Comparison of ENCODE assay signal across 27 mouse cellular contexts in genomic region chr2:32389157-32389556, GRCm38 (mm10). TPM values are rescaled to one million over a fixed set of nuclear protein-coding genes. Genes with fewer than 3 reads are reported as not detected.
DNase-seq lines count a peak whose midpoint lies in the region; ATAC-seq and TF ChIP-seq lines count a peak whose summit lies in the region.
"Had no signal": no experiment of that assay in that cellular context is flagged by ENCODE, and none has a peak within 500 bp of the region (broad histone marks: within the 10 kb centered on the region; RNA-seq: fewer than 3 reads in every experiment).

No protein-coding gene starts in this region.

- no peak for DNase-seq in lung, postnatal 0 days (ENCODE audit: low spot score)
- no peak for DNase-seq in lung, postnatal 14 days
- DNase-seq in heart, adult 8-10 months (ENCODE audit: low spot score): no peak
- no peak for DNase-seq in frontal cortex, postnatal 25 days (ENCODE audit: low spot score in 2 of 2)
- DNase-seq: adrenal gland, adult 8-10 months; adrenal gland, postnatal 25 days; cerebellum, adult 18-20 months; cerebellum, adult 9-11 months; cerebellum, postnatal 25 days; gastrocnemius, adult 2 months; gastrocnemius, postnatal 14 days; heart, adult 2 months had no signal

- H3K4me1 ChIP-seq in lung, postnatal 0 days (ENCODE audit: insufficient read depth, low read depth, low read length): peaks cover 4% of the 10 kb centered on the region; the same call in 1 of the 2 replicates
- H3K4me1 ChIP-seq in bone marrow, adult 2 months (ENCODE audit: control insufficient read depth, insufficient read depth, low read length): no peaks in the 10 kb centered on the region; the same call in 1 of the 2 replicates
- H3K4me1 ChIP-seq: forebrain, embryonic 12.5 days; forebrain, embryonic 15.5 days; hindbrain, embryonic 12.5 days; hindbrain, embryonic 15.5 days had no signal

- no peak for TF ChIP-seq EP300 in lung, postnatal 0 days (IDR thresholded peaks at IDR 0.05)

- no peaks in the 10 kb centered on the region for H3K27me3 ChIP-seq in lung, postnatal 0 days (replicated peaks; ENCODE audit: insufficient read depth, low read length)
- H3K27me3 ChIP-seq: embryonic facial prominence, embryonic 13.5 days; forebrain, embryonic 15.5 days; hindbrain, embryonic 12.5 days; hindbrain, embryonic 15.5 days had no signal

- H3K9me3 ChIP-seq in lung, postnatal 0 days (ENCODE audit: low read length): no peaks in the 10 kb centered on the region
- H3K9me3 ChIP-seq: embryonic facial prominence, embryonic 13.5 days; forebrain, embryonic 12.5 days; forebrain, embryonic 15.5 days; hindbrain, embryonic 12.5 days; hindbrain, embryonic 15.5 days had no signal

- peak overlapping the region; percentile 1; the same call in 1 of the 2 replicates for H3K27ac ChIP-seq in lung, postnatal 0 days (ENCODE audit: low read length)
- peak overlapping the region; percentile 88 for H3K27ac ChIP-seq in bone marrow, adult 2 months (ENCODE audit: control insufficient read depth, insufficient read depth, low read depth, low read length, poor library complexity)
- H3K27ac ChIP-seq: embryonic facial prominence, embryonic 13.5 days; forebrain, embryonic 12.5 days; forebrain, embryonic 15.5 days; gastrocnemius, adult 2 months; heart, adult 2 months; hindbrain, embryonic 12.5 days; hindbrain, embryonic 15.5 days had no signal

- no peaks in the 10 kb centered on the region for H3K36me3 ChIP-seq in lung, postnatal 0 days (ENCODE audit: insufficient read depth, low read length)
- H3K36me3 ChIP-seq: embryonic facial prominence, embryonic 13.5 days; forebrain, embryonic 12.5 days; forebrain, embryonic 15.5 days; hindbrain, embryonic 12.5 days; hindbrain, embryonic 15.5 days had no signal

- no peak overlapping the region for H3K4me3 ChIP-seq in lung, postnatal 0 days (ENCODE audit: low read depth, low read length)
- no peak overlapping the region for H3K4me3 ChIP-seq in bone marrow, adult 2 months (replicated peaks; ENCODE audit: control insufficient read depth, low read depth, low read length)
- H3K4me3 ChIP-seq: embryonic facial prominence, embryonic 13.5 days; erythroblast, embryonic 14.5 days; forebrain, embryonic 12.5 days; forebrain, embryonic 15.5 days; gastrocnemius, adult 2 months; heart, adult 2 months; hindbrain, embryonic 12.5 days; hindbrain, embryonic 15.5 days had no signal

- TF ChIP-seq POLR2A in bone marrow, adult 2 months (IDR thresholded peaks at IDR 0.05; ENCODE audit: borderline replicate concordance, control insufficient read depth, low read depth, low read length): no peak

- no peak for ATAC-seq in lung, postnatal 0 days
- peak; percentile 60 for ATAC-seq in granulocyte monocyte progenitor cell, adult 5-6 weeks (replicated peaks; ENCODE audit: poor library complexity, severe bottlenecking)
- ATAC-seq in megakaryocyte progenitor cell, adult 5-6 weeks (replicated peaks; ENCODE audit: poor library complexity): peak; percentile 35
- no peak for ATAC-seq in megakaryocyte-erythroid progenitor cell, adult 5-6 weeks (replicated peaks; ENCODE audit: low FRiP score, low TSS enrichment, poor library complexity, severe bottlenecking)
- ATAC-seq: activated CD4-positive, CD25-positive, alpha-beta regulatory T cell, adult 4 months; forebrain, embryonic 15.5 days had no signal

- no peak overlapping the region for H3K9ac ChIP-seq in lung, postnatal 0 days (replicated peaks; ENCODE audit: low read depth)
- H3K9ac ChIP-seq: embryonic facial prominence, embryonic 13.5 days; forebrain, embryonic 12.5 days; forebrain, embryonic 15.5 days; hindbrain, embryonic 12.5 days; hindbrain, embryonic 15.5 days had no signal

- WGBS in lung, postnatal 0 days: 56% methylated on average over 2 of the region's 2 CpGs
- 38% methylated on average over 2 of the region's 2 CpGs for WGBS in bone marrow, adult 2 months

- no peak for TF ChIP-seq CTCF in lung, postnatal 0 days (IDR thresholded peaks at IDR 0.05)
- no peak for TF ChIP-seq CTCF in bone marrow, adult 2 months (IDR thresholded peaks at IDR 0.05; ENCODE audit: control insufficient read depth, insufficient read depth, low read length)

- no peak overlapping the region for H3K4me2 ChIP-seq in lung, postnatal 0 days (replicated peaks; ENCODE audit: low read depth, low read length)
- H3K4me2 ChIP-seq: embryonic facial prominence, embryonic 13.5 days; forebrain, embryonic 12.5 days; forebrain, embryonic 15.5 days; heart, embryonic 11.5 days; hindbrain, embryonic 12.5 days; hindbrain, embryonic 15.5 days had no signal

RNA-seq across cellular contexts. Expression of gene Lcn2, which starts 1.1 kb away (rescaled TPM):
- 223 and 355 TPM in 2 replicates for polyA plus RNA-seq in lung, postnatal 0 days (2015; fragmentation: Nextera tagmentation; extraction: Ambion mirVana)
- polyA plus RNA-seq in bone marrow, adult 2 months (2011; ENCODE audit: insufficient read depth, insufficient read length, low replicate concordance, missing spikeins): 436 and 1,079 TPM in 2 replicates
- total RNA-seq in granulocyte monocyte progenitor cell, adult 5-6 weeks (2014; fragmentation: Nextera tagmentation): 24.8 and 50.9 TPM in 2 replicates
- 51.1 and 62.2 TPM in 2 replicates for total RNA-seq in granulocyte monocyte progenitor cell, adult 5-6 weeks (2017)
- total RNA-seq in megakaryocyte progenitor cell, adult 5-6 weeks (2015): 437 and 498 TPM in 2 replicates
- total RNA-seq in megakaryocyte progenitor cell, adult 5-6 weeks (2017): 53.7 and 107 TPM in 2 replicates
- total RNA-seq in heart, adult 8-10 months (2022): 1 to 10 TPM; 3.7 to 7.2 (median 6.4) TPM
- 98.8 TPM in 1 of 2 replicates, not detected in the other for total RNA-seq in megakaryocyte-erythroid progenitor cell, adult 5-6 weeks (2014; fragmentation: Nextera tagmentation)
- total RNA-seq in megakaryocyte-erythroid progenitor cell, adult 5-6 weeks (2017): 4.9 and 19.5 TPM in 2 replicates
- total RNA-seq: ES-E14 had no signal
- polyA plus RNA-seq: activated CD4-positive, CD25-positive, alpha-beta regulatory T cell, adult 4 months had no signal

RNA-seq across cellular contexts. Expression of gene Ptges2, which starts 6.5 kb away (rescaled TPM):
- 21.8 and 22.9 TPM in 2 replicates for polyA plus RNA-seq in lung, postnatal 0 days (2015; fragmentation: Nextera tagmentation; extraction: Ambion mirVana)
- 3.6 and 15.0 TPM in 2 replicates for polyA plus RNA-seq in bone marrow, adult 2 months (2011; ENCODE audit: insufficient read depth, insufficient read length, low replicate concordance, missing spikeins)
- 17.8 and 32.2 TPM in 2 replicates for total RNA-seq in granulocyte monocyte progenitor cell, adult 5-6 weeks (2014; fragmentation: Nextera tagmentation)
- 15.2 and 23.4 TPM in 2 replicates for total RNA-seq in granulocyte monocyte progenitor cell, adult 5-6 weeks (2017)
- 6.3 and 12.1 TPM in 2 replicates for total RNA-seq in megakaryocyte progenitor cell, adult 5-6 weeks (2015)
- 9.5 and 10.6 TPM in 2 replicates for total RNA-seq in megakaryocyte progenitor cell, adult 5-6 weeks (2017)
- 10 to 100 TPM; 58.8 to 71.3 (median 63.6) TPM for total RNA-seq in heart, adult 8-10 months (2022)
- total RNA-seq in megakaryocyte-erythroid progenitor cell, adult 5-6 weeks (2014; fragmentation: Nextera tagmentation): 10.3 and 11.2 TPM in 2 replicates
- 14.4 and 18.4 TPM in 2 replicates for total RNA-seq in megakaryocyte-erythroid progenitor cell, adult 5-6 weeks (2017)

RNA-seq across cellular contexts. Expression of gene 1110008P14Rik, which starts 7.4 kb away (rescaled TPM):
- 73.4 and 78.1 TPM in 2 replicates for polyA plus RNA-seq in lung, postnatal 0 days (2015; fragmentation: Nextera tagmentation; extraction: Ambion mirVana)
- polyA plus RNA-seq in bone marrow, adult 2 months (2011; ENCODE audit: insufficient read depth, insufficient read length, low replicate concordance, missing spikeins): 28.0 and 39.6 TPM in 2 replicates
- 11.7 and 20.7 TPM in 2 replicates for total RNA-seq in granulocyte monocyte progenitor cell, adult 5-6 weeks (2014; fragmentation: Nextera tagmentation)
- 5.5 and 11.2 TPM in 2 replicates for total RNA-seq in granulocyte monocyte progenitor cell, adult 5-6 weeks (2017)
- total RNA-seq in megakaryocyte progenitor cell, adult 5-6 weeks (2015): 15.3 and 18.1 TPM in 2 replicates
- 8.0 and 15.4 TPM in 2 replicates for total RNA-seq in megakaryocyte progenitor cell, adult 5-6 weeks (2017)
- 10 to 100 TPM; 43.8 to 49.1 (median 45.3) TPM for total RNA-seq in heart, adult 8-10 months (2022)
- total RNA-seq in megakaryocyte-erythroid progenitor cell, adult 5-6 weeks (2014; fragmentation: Nextera tagmentation): 24.6 and 41.0 TPM in 2 replicates
- total RNA-seq in megakaryocyte-erythroid progenitor cell, adult 5-6 weeks (2017): 15.8 and 18.7 TPM in 2 replicates

RNA-seq across cellular contexts. Expression of gene Dnm1, which starts 36.0 kb away (rescaled TPM):
- 5.0 and 5.1 TPM in 2 replicates for polyA plus RNA-seq in lung, postnatal 0 days (2015; fragmentation: Nextera tagmentation; extraction: Ambion mirVana)
- 1.4 and 1.9 TPM in 2 replicates for polyA plus RNA-seq in bone marrow, adult 2 months (2011; ENCODE audit: insufficient read depth, insufficient read length, low replicate concordance, missing spikeins)
- total RNA-seq in granulocyte monocyte progenitor cell, adult 5-6 weeks (2014; fragmentation: Nextera tagmentation): 0.85 TPM in 1 of 2 replicates, not detected in the other
- not detected in 2 replicates for total RNA-seq in granulocyte monocyte progenitor cell, adult 5-6 weeks (2017)
- total RNA-seq in megakaryocyte progenitor cell, adult 5-6 weeks (2015): not detected in 2 replicates
- total RNA-seq in megakaryocyte progenitor cell, adult 5-6 weeks (2017): not detected in 2 replicates
- total RNA-seq in heart, adult 8-10 months (2022): 1 to 10 TPM; 3.5 to 7.5 (median 4.6) TPM
- not detected in 2 replicates for total RNA-seq in megakaryocyte-erythroid progenitor cell, adult 5-6 weeks (2014; fragmentation: Nextera tagmentation)
- total RNA-seq in megakaryocyte-erythroid progenitor cell, adult 5-6 weeks (2017): not detected in 2 replicates
- total RNA-seq: common myeloid progenitor, adult 5-6 weeks; hematopoietic stem cell, adult 5-6 weeks had no signal
- polyA plus RNA-seq: activated CD4-positive, CD25-positive, alpha-beta regulatory T cell, adult 4 months had no signal

RNA-seq across cellular contexts. Expression of gene Ciz1, which starts 37.0 kb away (rescaled TPM):
- polyA plus RNA-seq in lung, postnatal 0 days (2015; fragmentation: Nextera tagmentation; extraction: Ambion mirVana): 20.1 and 20.4 TPM in 2 replicates
- polyA plus RNA-seq in bone marrow, adult 2 months (2011; ENCODE audit: insufficient read depth, insufficient read length, low replicate concordance, missing spikeins): 71.7 and 127 TPM in 2 replicates
- total RNA-seq in granulocyte monocyte progenitor cell, adult 5-6 weeks (2014; fragmentation: Nextera tagmentation): 80.5 and 92.0 TPM in 2 replicates
- 50.8 and 52.0 TPM in 2 replicates for total RNA-seq in granulocyte monocyte progenitor cell, adult 5-6 weeks (2017)
- 59.9 and 69.0 TPM in 2 replicates for total RNA-seq in megakaryocyte progenitor cell, adult 5-6 weeks (2015)
- total RNA-seq in megakaryocyte progenitor cell, adult 5-6 weeks (2017): 46.6 and 55.3 TPM in 2 replicates
- 10 to 100 TPM; 25.8 to 34.9 (median 28.0) TPM for total RNA-seq in heart, adult 8-10 months (2022)
- 140 and 155 TPM in 2 replicates for total RNA-seq in megakaryocyte-erythroid progenitor cell, adult 5-6 weeks (2014; fragmentation: Nextera tagmentation)
- total RNA-seq in megakaryocyte-erythroid progenitor cell, adult 5-6 weeks (2017): 41.0 and 87.4 TPM in 2 replicates

Comparison
In these comparisons a context has a peak if more than half of its experiments do, and no peak if none do; other contexts are left out.
1. ATAC-seq: peak in granulocyte monocyte progenitor cell, adult 5-6 weeks (single experiment) and megakaryocyte progenitor cell, adult 5-6 weeks (single experiment); none in lung, postnatal 0 days (single experiment) and megakaryocyte-erythroid progenitor cell, adult 5-6 weeks (single experiment).